Mouse (Mus musculus): ENCODE data around the gene Ppp3r1. TPM values are rescaled to one million over a fixed set of nuclear protein-coding genes. Genes with fewer than 3 reads are reported as not detected.
A peak's percentile ranks its signal among the peaks of the same experiment; 100 is the strongest.

Gene Ppp3r1
- polyA plus RNA-seq (2015; fragmentation: Nextera tagmentation; extraction: Ambion mirVana) = 88.2 and 90.5 TPM in 2 replicates

GRCm38 (mm10) chr11:17158858-17159737 is at the start of gene Ppp3r1:
Gene Ppp3r1, plus strand, starts transcription at chr11:17159263.
- WGBS = under 1% methylated on average over 80 of the region's 89 CpGs
- peak; percentile 97 for ATAC-seq

GRCm38 (mm10) chr11:17112419-17113090 is 46.5 kb upstream of the Ppp3r1 start:
- Histone ChIP-seq H3K4me1 (ENCODE audit: control insufficient read depth, insufficient read depth, low read length) (no peaks in the 10 kb centered on the region), H3K4me2 (ENCODE audit: low read depth, low read length) (no peak overlapping the region), H3K4me3 (ENCODE audit: low read length) (no peak overlapping the region), H3K9me3 (ENCODE audit: control insufficient read depth, low read length) (0 out of 2 replicates have a peak, but pooled peaks cover 3% of the 10 kb centered on the region), H3K27ac (ENCODE audit: low read length) (no peak overlapping the region), H3K9ac (ENCODE audit: low read depth, low read length) (no peak overlapping the region), H3K27me3 (replicated peaks; ENCODE audit: control insufficient read depth, insufficient read depth, low read length) (no peaks in the 10 kb centered on the region), H3K36me3 (ENCODE audit: control insufficient read depth, insufficient read depth, low read length) (no peaks in the 10 kb centered on the region)
- WGBS = 67% methylated on average over 1 of the region's 1 CpGs
- no peak for ATAC-seq

More at GRCm38 (mm10) chr11:17158858-17159737, at the start of gene Ppp3r1:
- Histone ChIP-seq H3K4me1 (ENCODE audit: control insufficient read depth, insufficient read depth, low read length) (peaks cover 23% of the 10 kb centered on the region), H3K4me3 (ENCODE audit: low read length) (peak within 1 kb of the TSS; percentile 81), H3K4me2 (ENCODE audit: low read depth, low read length) (peak within 1 kb of the TSS; percentile 63), H3K27me3 (replicated peaks; ENCODE audit: control insufficient read depth, insufficient read depth, low read length) (no peaks in the 10 kb centered on the region), H3K9ac (ENCODE audit: low read depth, low read length) (peak within 1 kb of the TSS; percentile 99), H3K27ac (ENCODE audit: low read length) (peak within 1 kb of the TSS; percentile 97), H3K36me3 (ENCODE audit: control insufficient read depth, insufficient read depth, low read length) (no peaks in the 10 kb centered on the region), H3K9me3 (ENCODE audit: control insufficient read depth, low read length) (no peaks in the 10 kb centered on the region)

GRCm38 (mm10) chr11:17126418-17126817 is 32.6 kb upstream of the Ppp3r1 start:
- WGBS = 51% methylated on average over 2 of the region's 2 CpGs

GRCm38 (mm10) chr11:17135638-17136037 is 23.4 kb upstream of the Ppp3r1 start:
- Histone ChIP-seq H3K27ac (ENCODE audit: low read length) (no peak overlapping the region), H3K4me2 (ENCODE audit: low read depth, low read length) (no peak overlapping the region), H3K4me3 (ENCODE audit: low read length) (no peak overlapping the region), H3K9me3 (ENCODE audit: control insufficient read depth, low read length) (no peaks in the 10 kb centered on the region), H3K4me1 (ENCODE audit: control insufficient read depth, insufficient read depth, low read length) (no peaks in the 10 kb centered on the region), H3K27me3 (replicated peaks; ENCODE audit: control insufficient read depth, insufficient read depth, low read length) (no peaks in the 10 kb centered on the region), H3K36me3 (ENCODE audit: control insufficient read depth, insufficient read depth, low read length) (no peaks in the 10 kb centered on the region), H3K9ac (ENCODE audit: low read depth, low read length) (no peak overlapping the region)
- 43% methylated on average over 6 of the region's 6 CpGs for WGBS
- no peak for ATAC-seq

More at GRCm38 (mm10) chr11:17126418-17126817, 32.6 kb upstream of the Ppp3r1 start:
- no peaks in the 10 kb centered on the region for H3K36me3 ChIP-seq (ENCODE audit: control insufficient read depth, insufficient read depth, low read length)
- no peak overlapping the region for H3K27ac ChIP-seq (ENCODE audit: low read length)
- H3K4me2 ChIP-seq (ENCODE audit: low read depth, low read length) = no peak overlapping the region
- H3K9ac ChIP-seq (ENCODE audit: low read depth, low read length) = no peak overlapping the region
- H3K27me3 ChIP-seq (replicated peaks; ENCODE audit: control insufficient read depth, insufficient read depth, low read length) = no peaks in the 10 kb centered on the region
- ATAC-seq = no peak
- no peak overlapping the region for H3K4me3 ChIP-seq (ENCODE audit: low read length)
- no peaks in the 10 kb centered on the region for H3K4me1 ChIP-seq (ENCODE audit: control insufficient read depth, insufficient read depth, low read length)
- no peaks in the 10 kb centered on the region for H3K9me3 ChIP-seq (ENCODE audit: control insufficient read depth, low read length)

GRCm38 (mm10) chr11:17138306-17139033 is 20.6 kb upstream of the Ppp3r1 start:
- H3K27ac ChIP-seq (ENCODE audit: low read length) = no peak overlapping the region
- no peak overlapping the region for H3K4me3 ChIP-seq (ENCODE audit: low read length)
- H3K9me3 ChIP-seq (ENCODE audit: control insufficient read depth, low read length) = no peaks in the 10 kb centered on the region
- no peaks in the 10 kb centered on the region for H3K27me3 ChIP-seq (replicated peaks; ENCODE audit: control insufficient read depth, insufficient read depth, low read length)
- H3K36me3 ChIP-seq (ENCODE audit: control insufficient read depth, insufficient read depth, low read length) = no peaks in the 10 kb centered on the region
- 57% methylated on average over 6 of the region's 6 CpGs for WGBS
- H3K9ac ChIP-seq (ENCODE audit: low read depth, low read length) = no peak overlapping the region
- no peak overlapping the region for H3K4me2 ChIP-seq (ENCODE audit: low read depth, low read length)
- no peak for ATAC-seq
- no peaks in the 10 kb centered on the region for H3K4me1 ChIP-seq (ENCODE audit: control insufficient read depth, insufficient read depth, low read length)

GRCm38 (mm10) chr11:17159738-17160241 is 727 bp downstream of the Ppp3r1 start:
- peak overlapping the region; percentile 63 for H3K4me2 ChIP-seq (ENCODE audit: low read depth, low read length)
- H3K4me1 ChIP-seq (ENCODE audit: control insufficient read depth, insufficient read depth, low read length) = peaks cover 26% of the 10 kb centered on the region
- no peaks in the 10 kb centered on the region for H3K27me3 ChIP-seq (replicated peaks; ENCODE audit: control insufficient read depth, insufficient read depth, low read length)
- H3K9ac ChIP-seq (ENCODE audit: low read depth, low read length) = peak overlapping the region; percentile 99
- H3K9me3 ChIP-seq (ENCODE audit: control insufficient read depth, low read length) = no peaks in the 10 kb centered on the region
- no peaks in the 10 kb centered on the region for H3K36me3 ChIP-seq (ENCODE audit: control insufficient read depth, insufficient read depth, low read length)
- WGBS = 1% methylated on average over 46 of the region's 46 CpGs
- H3K27ac ChIP-seq (ENCODE audit: low read length) = peak overlapping the region; percentile 97
- peak overlapping the region; percentile 81 for H3K4me3 ChIP-seq (ENCODE audit: low read length)
- ATAC-seq = peak; percentile 28

- Histone ChIP-seq H3K4me3 (ENCODE audit: low read length) (peak overlapping the region; percentile 81), H3K4me2 (ENCODE audit: low read depth, low read length) (peak overlapping the region; percentile 63), H3K27me3 (replicated peaks; ENCODE audit: control insufficient read depth, insufficient read depth, low read length) (no peaks in the 10 kb centered on the region), H3K9me3 (ENCODE audit: control insufficient read depth, low read length) (no peaks in the 10 kb centered on the region), H3K9ac (ENCODE audit: low read depth, low read length) (peak overlapping the region; percentile 99), H3K36me3 (ENCODE audit: control insufficient read depth, insufficient read depth, low read length) (no peaks in the 10 kb centered on the region), H3K27ac (ENCODE audit: low read length) (peak overlapping the region; percentile 97), H3K4me1 (ENCODE audit: control insufficient read depth, insufficient read depth, low read length) (peaks cover 27% of the 10 kb centered on the region)
- 1% methylated on average over 12 of the region's 12 CpGs for WGBS
- ATAC-seq = no peak
Measured at GRCm38 (mm10) chr11:17160242-17160641, 1.2 kb downstream of the Ppp3r1 start.

GRCm38 (mm10) chr11:17163956-17164355 is 4.9 kb downstream of the Ppp3r1 start:
- 69% methylated on average over 1 of the region's 1 CpGs for WGBS

GRCm38 (mm10) chr11:17166627-17167026 is 7.6 kb downstream of the Ppp3r1 start:
- 88% methylated on average over 7 of the region's 7 CpGs for WGBS
- Histone ChIP-seq H3K9me3 (ENCODE audit: control insufficient read depth, low read length) (no peaks in the 10 kb centered on the region), H3K4me2 (ENCODE audit: low read depth, low read length) (no peak overlapping the region), H3K36me3 (ENCODE audit: control insufficient read depth, insufficient read depth, low read length) (no peaks in the 10 kb centered on the region), H3K9ac (ENCODE audit: low read depth, low read length) (no peak overlapping the region), H3K4me1 (ENCODE audit: control insufficient read depth, insufficient read depth, low read length) (peaks cover 39% of the 10 kb centered on the region), H3K4me3 (ENCODE audit: low read length) (no peak overlapping the region), H3K27me3 (replicated peaks; ENCODE audit: control insufficient read depth, insufficient read depth, low read length) (no peaks in the 10 kb centered on the region), H3K27ac (ENCODE audit: low read length) (no peak overlapping the region)
- ATAC-seq = no peak

More at GRCm38 (mm10) chr11:17163956-17164355, 4.9 kb downstream of the Ppp3r1 start:
- H3K27ac ChIP-seq (ENCODE audit: low read length) = peak overlapping the region; percentile 30
- no peaks in the 10 kb centered on the region for H3K9me3 ChIP-seq (ENCODE audit: control insufficient read depth, low read length)
- peak; percentile 30 for ATAC-seq
- peaks cover 35% of the 10 kb centered on the region for H3K4me1 ChIP-seq (ENCODE audit: control insufficient read depth, insufficient read depth, low read length)
- no peak overlapping the region for H3K4me3 ChIP-seq (ENCODE audit: low read length)
- no peak overlapping the region for H3K9ac ChIP-seq (ENCODE audit: low read depth, low read length)
- peak overlapping the region; percentile 4; the same call in 1 of the 2 replicates for H3K4me2 ChIP-seq (ENCODE audit: low read depth, low read length)
- no peaks in the 10 kb centered on the region for H3K36me3 ChIP-seq (ENCODE audit: control insufficient read depth, insufficient read depth, low read length)
- no peaks in the 10 kb centered on the region for H3K27me3 ChIP-seq (replicated peaks; ENCODE audit: control insufficient read depth, insufficient read depth, low read length)

Measured in intestine, embryonic 16.5 days (tissue).